Mouse (Mus musculus): ENCODE data around the gene Grap. TPM values are rescaled to one million over a fixed set of nuclear protein-coding genes. Genes with fewer than 3 reads are reported as not detected.
"Not testable (repeated sequence)": the region's sequence is repeated elsewhere in the genome, so short reads cannot be mapped to it uniquely, and the experiment has no call there.

Gene Grap
- polyA plus RNA-seq, 1 experiment from 2014 or later: 4.8 TPM

DNA sequence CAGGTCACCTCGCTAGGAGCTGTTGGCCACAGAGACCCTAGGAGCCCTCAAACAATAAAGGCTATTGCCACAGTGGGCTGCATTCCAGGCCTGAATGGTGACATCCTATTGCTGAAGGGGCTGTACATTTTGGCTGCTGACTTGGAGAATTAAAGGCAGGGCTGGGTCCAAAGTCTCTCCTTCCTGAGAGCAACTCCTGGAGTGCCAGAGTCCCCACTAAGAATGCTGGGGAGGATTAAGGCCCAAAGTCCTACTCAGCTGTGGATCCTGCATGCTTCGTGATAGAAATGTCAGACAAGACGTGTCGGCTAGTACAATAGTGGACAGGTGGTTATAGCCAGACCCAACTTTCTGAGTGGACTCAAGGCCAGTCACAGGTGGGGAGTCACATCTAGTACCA lies 16.8 kb upstream of the Grap start:
- not testable (repeated sequence) for H3K9ac ChIP-seq (ENCODE audit: low read depth, low read length); H3K27ac ChIP-seq (ENCODE audit: low read length); H3K4me1 ChIP-seq (ENCODE audit: control insufficient read depth, low read depth, low read length); H3K4me3 ChIP-seq (ENCODE audit: low read depth, low read length); H3K36me3 ChIP-seq (ENCODE audit: control insufficient read depth, insufficient read depth); ATAC-seq (ENCODE audit: low read depth); H3K9me3 ChIP-seq (replicated peaks; ENCODE audit: control insufficient read depth, low read length); H3K27me3 ChIP-seq (ENCODE audit: control insufficient read depth, insufficient read depth, low read depth, low read length); H3K4me2 ChIP-seq (ENCODE audit: low read depth, low read length)
- 70% methylated on average over 3 of the region's 4 CpGs for WGBS (ENCODE audit: insufficient replicate concordance)

- no peak overlapping the region for H3K4me2 ChIP-seq (ENCODE audit: low read depth, low read length)
- no peaks in the 10 kb centered on the region for H3K4me1 ChIP-seq (ENCODE audit: control insufficient read depth, low read depth, low read length)
- no peak overlapping the region for H3K9ac ChIP-seq (ENCODE audit: low read depth, low read length)
- 48% methylated on average over 1 of the region's 1 CpGs for WGBS (ENCODE audit: insufficient replicate concordance)
- no peak overlapping the region for H3K4me3 ChIP-seq (ENCODE audit: low read depth, low read length)
- no peaks in the 10 kb centered on the region for H3K9me3 ChIP-seq (replicated peaks; ENCODE audit: control insufficient read depth, low read length)
- no peak for ATAC-seq (ENCODE audit: low read depth)
- H3K36me3 ChIP-seq (ENCODE audit: control insufficient read depth, insufficient read depth): no peaks in the 10 kb centered on the region
- no peak overlapping the region for H3K27ac ChIP-seq (ENCODE audit: low read length)
- H3K27me3 ChIP-seq (ENCODE audit: control insufficient read depth, insufficient read depth, low read depth, low read length): no peaks in the 10 kb centered on the region
These were observed 15.7 kb upstream of the Grap start for GRCm38 (mm10) chr11:61637413-61637812.

DNA sequence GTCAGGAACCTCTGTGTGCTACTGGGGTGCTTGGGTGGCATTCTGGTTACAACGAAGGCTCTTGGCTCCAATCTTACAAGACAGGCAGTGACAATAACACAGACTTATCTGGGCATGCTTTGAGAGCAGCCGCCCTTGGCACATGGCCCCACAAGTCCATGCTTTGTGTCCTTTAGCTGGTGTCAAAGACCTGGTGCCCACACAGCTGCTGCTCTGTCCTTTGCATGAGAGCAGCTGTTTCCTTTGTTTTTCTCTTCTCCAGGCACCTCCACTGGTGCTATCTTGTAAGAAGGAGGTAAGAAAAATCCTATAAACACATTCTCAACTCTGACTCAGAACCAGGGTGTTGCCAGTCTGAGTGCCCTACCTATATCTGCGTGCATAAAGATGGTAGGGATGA lies 15.2 kb upstream of the Grap start:
- Histone ChIP-seq H3K4me2 (ENCODE audit: low read depth, low read length) (no peak overlapping the region), H3K4me1 (ENCODE audit: control insufficient read depth, low read depth, low read length) (no peaks in the 10 kb centered on the region), H3K36me3 (ENCODE audit: control insufficient read depth, insufficient read depth) (no peaks in the 10 kb centered on the region), H3K27me3 (ENCODE audit: control insufficient read depth, insufficient read depth, low read depth, low read length) (no peaks in the 10 kb centered on the region), H3K4me3 (ENCODE audit: low read depth, low read length) (no peak overlapping the region), H3K9ac (ENCODE audit: low read depth, low read length) (no peak overlapping the region), H3K27ac (ENCODE audit: low read length) (no peak overlapping the region), H3K9me3 (replicated peaks; ENCODE audit: control insufficient read depth, low read length) (no peaks in the 10 kb centered on the region)
- WGBS (ENCODE audit: insufficient replicate concordance): 60% methylated on average over 3 of the region's 3 CpGs
- no peak for ATAC-seq (ENCODE audit: low read depth)

- no peak for ATAC-seq (ENCODE audit: low read depth)
- Histone ChIP-seq H3K4me1 (ENCODE audit: control insufficient read depth, low read depth, low read length) (no peaks in the 10 kb centered on the region; the same call in 1 of the 2 replicates), H3K4me3 (ENCODE audit: low read depth, low read length) (no peak overlapping the region), H3K4me2 (ENCODE audit: low read depth, low read length) (no peak overlapping the region), H3K36me3 (ENCODE audit: control insufficient read depth, insufficient read depth) (no peaks in the 10 kb centered on the region), H3K27me3 (ENCODE audit: control insufficient read depth, insufficient read depth, low read depth, low read length) (no peaks in the 10 kb centered on the region), H3K9ac (ENCODE audit: low read depth, low read length) (no peak overlapping the region), H3K27ac (ENCODE audit: low read length) (no peak overlapping the region), H3K9me3 (replicated peaks; ENCODE audit: control insufficient read depth, low read length) (no peaks in the 10 kb centered on the region)
- WGBS (ENCODE audit: insufficient replicate concordance): 22% methylated on average over 12 of the region's 12 CpGs
These were observed 14.1 kb upstream of the Grap start for GRCm38 (mm10) chr11:61638764-61639536.

- H3K4me2 ChIP-seq (ENCODE audit: low read depth, low read length): no peak overlapping the region
- no peaks in the 10 kb centered on the region; the same call in 1 of the 2 replicates for H3K4me1 ChIP-seq (ENCODE audit: control insufficient read depth, low read depth, low read length)
- no peak overlapping the region for H3K27ac ChIP-seq (ENCODE audit: low read length)
- H3K9ac ChIP-seq (ENCODE audit: low read depth, low read length): no peak overlapping the region
- H3K9me3 ChIP-seq (replicated peaks; ENCODE audit: control insufficient read depth, low read length): no peaks in the 10 kb centered on the region
- no peaks in the 10 kb centered on the region for H3K27me3 ChIP-seq (ENCODE audit: control insufficient read depth, insufficient read depth, low read depth, low read length)
- ATAC-seq (ENCODE audit: low read depth): no peak
- H3K36me3 ChIP-seq (ENCODE audit: control insufficient read depth, insufficient read depth): no peaks in the 10 kb centered on the region
- WGBS (ENCODE audit: insufficient replicate concordance): 77% methylated on average over 5 of the region's 6 CpGs
- no peak overlapping the region for H3K4me3 ChIP-seq (ENCODE audit: low read depth, low read length)
These were observed 13.4 kb upstream of the Grap start for GRCm38 (mm10) chr11:61639601-61640177.

GRCm38 (mm10) chr11:61640585-61640984 lies 12.5 kb upstream of the Grap start:
- not testable (repeated sequence) for H3K27ac ChIP-seq (ENCODE audit: low read length); H3K9me3 ChIP-seq (replicated peaks; ENCODE audit: control insufficient read depth, low read length); H3K4me2 ChIP-seq (ENCODE audit: low read depth, low read length); H3K9ac ChIP-seq (ENCODE audit: low read depth, low read length); H3K4me1 ChIP-seq (ENCODE audit: control insufficient read depth, low read depth, low read length); H3K27me3 ChIP-seq (ENCODE audit: control insufficient read depth, insufficient read depth, low read depth, low read length); H3K36me3 ChIP-seq (ENCODE audit: control insufficient read depth, insufficient read depth); H3K4me3 ChIP-seq (ENCODE audit: low read depth, low read length); ATAC-seq (ENCODE audit: low read depth)
- 63% methylated on average over 9 of the region's 9 CpGs for WGBS (ENCODE audit: insufficient replicate concordance)

DNA sequence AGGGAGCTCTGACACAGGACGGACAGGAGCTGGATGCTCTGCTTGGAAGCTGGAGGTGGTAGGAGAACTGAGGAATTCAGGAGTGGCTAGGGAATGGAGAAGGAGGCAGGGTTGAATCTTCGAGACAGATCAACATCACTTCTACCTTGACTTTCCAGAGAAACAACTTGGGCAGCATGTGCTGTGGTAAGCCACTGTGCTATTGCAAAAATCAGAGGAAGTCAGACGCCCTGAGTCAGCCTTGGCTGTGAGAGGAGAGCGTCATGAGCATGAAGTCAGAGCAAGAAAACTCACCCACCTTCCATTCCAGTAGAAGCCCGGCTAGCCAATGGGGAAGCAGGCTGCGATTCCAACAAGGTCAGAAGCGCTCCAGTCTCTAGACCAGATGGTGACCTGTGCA lies 11.0 kb upstream of the Grap start:
- H3K4me3 ChIP-seq (ENCODE audit: low read depth, low read length): no peak overlapping the region
- no peak overlapping the region for H3K9ac ChIP-seq (ENCODE audit: low read depth, low read length)
- H3K36me3 ChIP-seq (ENCODE audit: control insufficient read depth, insufficient read depth): no peaks in the 10 kb centered on the region
- ATAC-seq (ENCODE audit: low read depth): no peak
- H3K9me3 ChIP-seq (replicated peaks; ENCODE audit: control insufficient read depth, low read length): no peaks in the 10 kb centered on the region
- H3K4me2 ChIP-seq (ENCODE audit: low read depth, low read length): no peak overlapping the region
- no peaks in the 10 kb centered on the region for H3K27me3 ChIP-seq (ENCODE audit: control insufficient read depth, insufficient read depth, low read depth, low read length)
- WGBS (ENCODE audit: insufficient replicate concordance): 44% methylated on average over 7 of the region's 7 CpGs
- H3K27ac ChIP-seq (ENCODE audit: low read length): no peak overlapping the region
- no peaks in the 10 kb centered on the region; the same call in 1 of the 2 replicates for H3K4me1 ChIP-seq (ENCODE audit: control insufficient read depth, low read depth, low read length)

GRCm38 (mm10) chr11:61643184-61643961 lies 9.7 kb upstream of the Grap start:
- Histone ChIP-seq H3K27ac (ENCODE audit: low read length) (no peak overlapping the region), H3K4me2 (ENCODE audit: low read depth, low read length) (no peak overlapping the region), H3K36me3 (ENCODE audit: control insufficient read depth, insufficient read depth) (no peaks in the 10 kb centered on the region), H3K27me3 (ENCODE audit: control insufficient read depth, insufficient read depth, low read depth, low read length) (no peaks in the 10 kb centered on the region), H3K4me3 (ENCODE audit: low read depth, low read length) (no peak overlapping the region), H3K4me1 (ENCODE audit: control insufficient read depth, low read depth, low read length) (no peaks in the 10 kb centered on the region; the same call in 1 of the 2 replicates), H3K9ac (ENCODE audit: low read depth, low read length) (no peak overlapping the region), H3K9me3 (replicated peaks; ENCODE audit: control insufficient read depth, low read length) (no peaks in the 10 kb centered on the region)
- ATAC-seq (ENCODE audit: low read depth): no peak
- WGBS (ENCODE audit: insufficient replicate concordance): 55% methylated on average over 5 of the region's 5 CpGs

All from liver, embryonic 16.5 days (tissue).